Mouse (Mus musculus) left cerebral cortex, postnatal 10 days (tissue): ENCODE measurements around the gene Hcn1. TPM values are rescaled to one million over a fixed set of nuclear protein-coding genes. Genes with fewer than 3 reads are reported as not detected.

ENCODE experiments used
- DNase-seq, 2 experiments: peaks; one replicate each; pipeline ENCODE4 v3.0.0; 2021 to 2022; ENCODE audit warnings: low spot score in 2 of 2, mixed read lengths in 1 of 2; ENCODE audit errors: extremely low spot score in 1 of 2
- intact Hi-C: fragments of 180-260 bp; cut with DNase I; formaldehyde crosslinking; loops from one replicate; pipeline ENCODE4 v1.15.1; 2025
- total RNA-seq, 2 experiments: library from RNA; stranded (reverse); gene quantifications; 2 replicates each; pipeline ENCODE4 v1.2.3; 2021

Hcn1 gene
- total RNA-seq, 2 experiments from 2014 or later: 27.0 to 27.5 TPM

GRCm38 (mm10) chr13:117842366-117842765 is 240.2 kb downstream of the Hcn1 start:
- intact Hi-C loops: no loop called here
- no peak for DNase-seq

- intact Hi-C loops: no loop called here
- no peak for DNase-seq
These were observed 245.2 kb downstream of the Hcn1 start for GRCm38 (mm10) chr13:117847290-117847689.

DNA sequence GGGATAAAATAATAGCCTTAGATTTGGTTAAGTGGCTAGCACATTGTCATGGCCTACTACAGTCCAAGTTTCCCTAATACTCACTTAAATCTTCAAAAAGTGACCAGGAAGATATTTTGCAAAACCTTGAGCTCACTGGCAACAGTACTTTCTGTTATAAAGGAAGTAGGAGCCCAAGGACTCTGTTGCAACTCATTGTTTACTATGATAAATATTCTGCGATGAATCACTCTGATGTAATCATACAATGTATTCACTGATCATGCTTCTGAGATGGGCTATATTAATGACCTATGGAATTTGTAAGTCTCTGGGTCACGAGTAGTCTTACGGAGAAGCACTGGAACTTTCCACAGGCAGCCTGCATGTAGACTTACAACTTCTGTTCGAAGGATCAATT is 246.6 kb downstream of the Hcn1 start:
- DNase-seq: no peak
- intact Hi-C loops: no loop called here

GRCm38 (mm10) chr13:117851954-117852710 is 250.0 kb downstream of the Hcn1 start:
- no peak for DNase-seq
- intact Hi-C loops: no loop called here

- intact Hi-C loops: no loop called here
These were observed 250.6 kb downstream of the Hcn1 start for GRCm38 (mm10) chr13:117852711-117853051.

DNA sequence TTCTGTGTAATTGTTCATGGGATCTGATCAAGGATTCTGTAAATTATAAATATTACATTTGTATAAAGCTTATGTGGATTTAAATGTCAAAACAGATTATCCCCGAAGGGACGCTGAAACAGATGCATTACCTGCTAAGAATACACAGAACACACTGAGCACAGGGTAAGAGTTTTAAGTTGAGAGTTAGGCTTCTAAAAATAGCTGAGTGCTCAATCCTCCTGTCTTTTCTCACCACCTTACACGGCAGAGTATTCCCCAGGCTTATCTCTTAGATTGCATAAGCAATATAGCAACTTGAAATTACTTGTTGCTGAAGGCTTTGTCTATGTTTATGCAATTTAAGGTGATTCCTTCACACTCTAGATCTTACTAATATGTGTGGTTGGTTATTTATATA is 256.3 kb downstream of the Hcn1 start:
- intact Hi-C loops: no loop called here
- DNase-seq: no peak

More at GRCm38 (mm10) chr13:117852711-117853051, 250.6 kb downstream of the Hcn1 start:
- no peak for DNase-seq

GRCm38 (mm10) chr13:117877787-117878186 is 275.7 kb downstream of the Hcn1 start:
- DNase-seq: no peak
- intact Hi-C loops: no loop called here

DNA sequence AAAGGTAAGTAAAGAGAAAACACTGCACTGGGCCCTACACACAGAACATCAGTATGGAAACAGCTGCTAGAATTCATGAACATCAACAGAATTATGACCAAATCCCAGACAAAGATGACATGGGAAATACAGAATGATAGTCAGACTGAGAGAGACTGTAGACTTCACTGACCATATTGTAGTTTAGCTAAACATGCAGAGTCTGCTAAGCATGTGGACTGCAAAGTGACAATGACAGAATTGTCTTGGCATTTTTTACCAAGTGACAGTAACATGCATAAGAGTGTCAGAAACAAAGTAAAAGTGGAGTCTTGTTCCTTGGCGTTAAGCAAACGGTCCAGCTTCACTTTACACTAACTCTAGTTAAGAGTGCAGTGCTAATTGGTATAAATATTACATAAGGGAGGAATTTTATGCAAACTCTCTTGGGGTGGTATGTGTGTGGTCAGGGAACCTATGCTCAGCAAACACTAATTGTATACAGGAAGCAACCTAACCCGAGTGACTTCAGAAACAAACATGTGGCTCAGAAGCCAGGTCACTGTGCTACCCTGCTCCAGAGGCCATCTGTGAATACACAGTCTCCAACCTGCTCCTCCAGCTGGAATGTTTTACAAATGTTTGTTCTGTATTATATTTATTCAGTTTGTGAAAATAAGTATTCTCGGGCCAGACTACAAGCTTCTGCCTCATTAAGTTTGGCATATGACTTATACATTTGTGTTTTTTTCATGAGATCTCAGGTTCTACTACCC is 278.5 kb downstream of the Hcn1 start:
- intact Hi-C loops: no loop called here
- DNase-seq: no peak

- intact Hi-C loops: no loop called here
- DNase-seq: no peak
These were observed 290.0 kb downstream of the Hcn1 start for GRCm38 (mm10) chr13:117892076-117892475.

DNA sequence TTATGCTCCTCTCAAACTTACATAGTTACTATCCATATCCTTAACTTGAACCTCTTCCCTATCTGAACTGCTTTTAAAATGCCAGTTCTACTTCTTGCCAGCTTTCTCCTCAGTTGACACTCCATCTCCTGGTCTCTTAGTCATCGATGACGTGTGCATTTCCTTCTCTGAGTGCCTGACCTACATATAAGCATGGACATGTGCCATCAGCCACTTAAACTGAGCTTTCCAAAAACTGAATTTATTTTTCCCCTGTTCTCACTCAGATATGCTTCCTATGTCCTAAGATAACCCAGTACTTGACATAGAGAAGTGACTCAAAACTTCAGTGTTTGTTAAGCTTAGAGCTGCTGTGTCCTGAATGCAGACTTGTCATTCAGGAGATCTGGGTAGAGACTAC is 295.9 kb downstream of the Hcn1 start:
- no peak for DNase-seq
- intact Hi-C loops: no loop called here

- intact Hi-C loops: no loop called here
- no peak for DNase-seq
These were observed 305.7 kb downstream of the Hcn1 start for GRCm38 (mm10) chr13:117907801-117908200.

DNA sequence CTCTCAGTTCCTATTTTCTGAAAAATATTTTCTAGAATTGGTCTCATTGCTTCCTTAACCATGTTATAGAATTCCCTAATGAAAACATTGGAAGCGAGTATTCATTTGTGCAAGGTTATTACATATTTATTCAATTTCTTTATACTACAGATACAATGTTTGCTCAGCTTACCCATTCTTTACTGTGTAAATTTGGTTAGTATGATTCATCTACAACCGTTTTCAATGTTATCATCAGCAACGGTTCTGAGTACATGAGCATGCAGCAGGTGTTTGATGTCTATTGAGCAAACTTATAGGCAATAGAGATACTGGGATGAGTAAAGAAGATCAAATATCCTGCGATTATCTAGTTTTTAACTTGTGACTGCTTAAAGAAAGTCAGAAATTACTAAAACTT is 327.6 kb downstream of the Hcn1 start:
- no peak for DNase-seq
- intact Hi-C loops: no loop called here

- intact Hi-C loops: no loop called here
- DNase-seq: no peak
These were observed 329.6 kb downstream of the Hcn1 start for GRCm38 (mm10) chr13:117931746-117932145.

DNA sequence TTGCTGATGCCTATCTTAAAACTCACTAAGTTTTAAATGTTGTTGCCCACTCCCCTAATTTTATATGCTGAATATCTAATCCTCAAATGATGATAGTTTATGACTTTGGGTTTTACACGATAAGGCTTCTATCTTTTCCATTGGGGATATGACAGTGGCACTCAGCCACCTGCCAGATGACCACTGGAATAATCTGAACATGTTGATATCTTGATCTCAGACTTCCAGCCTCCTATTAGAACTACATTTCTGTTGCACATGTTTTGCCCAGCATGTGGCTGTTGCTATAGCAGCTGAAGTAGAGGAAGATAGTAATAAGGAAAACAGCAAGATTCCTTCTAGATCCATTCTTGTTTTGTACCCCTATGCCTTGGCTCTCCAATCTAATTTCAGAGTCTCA is 336.6 kb downstream of the Hcn1 start:
- no peak for DNase-seq

DNA sequence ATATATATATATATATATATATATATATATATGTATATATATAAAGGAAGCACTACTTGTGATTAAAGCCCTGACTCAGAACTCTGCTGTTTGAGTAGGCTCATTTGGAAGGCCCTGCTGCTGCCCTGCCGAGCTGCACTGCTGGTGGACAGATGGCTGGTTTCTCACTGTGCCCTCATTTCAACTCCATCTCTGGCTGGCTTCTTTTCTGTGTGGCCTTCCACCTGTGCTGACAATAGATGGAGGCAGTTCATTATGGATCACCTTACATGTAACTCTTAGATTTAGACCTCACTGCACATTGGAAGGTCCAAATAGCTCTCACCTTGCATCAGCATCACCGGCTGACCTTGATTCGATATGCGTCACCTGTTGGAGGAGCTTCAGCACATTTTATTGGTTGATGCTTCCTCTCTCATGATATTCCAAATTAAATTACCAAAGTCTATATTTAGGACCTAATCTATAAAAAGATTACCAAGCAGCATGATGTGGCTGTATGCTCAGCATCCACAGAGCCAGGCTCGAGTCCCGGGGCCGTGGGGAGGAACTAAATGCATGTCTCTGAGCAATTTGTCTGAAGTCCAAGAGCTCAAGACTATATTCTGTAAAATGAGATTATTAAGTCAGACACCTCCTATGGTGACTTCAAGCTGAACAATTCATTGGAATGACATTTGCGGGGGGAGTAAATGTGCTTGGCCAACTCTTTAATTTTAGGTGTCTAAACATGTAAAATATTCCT is 338.6 kb downstream of the Hcn1 start:
- intact Hi-C loops: no loop called here
- no peak for DNase-seq

More for the DNA sequence above, 336.6 kb downstream of the Hcn1 start:
- intact Hi-C loops: no loop called here

- no peak for DNase-seq
- intact Hi-C loops: no loop called here
These were observed 344.7 kb downstream of the Hcn1 start for GRCm38 (mm10) chr13:117946843-117947242.

- DNase-seq: no peak
- intact Hi-C loops: no loop called here
These were observed 345.7 kb downstream of the Hcn1 start for GRCm38 (mm10) chr13:117947704-117948376.

- DNase-seq: peak in 1 of 2 experiments; percentile 18
- intact Hi-C loops: no loop called here
These were observed 356.6 kb downstream of the Hcn1 start for GRCm38 (mm10) chr13:117958496-117959421.
